Mouse (Mus musculus): ENCODE measurements around the gene Pcsk7. TPM values are rescaled to one million over a fixed set of nuclear protein-coding genes. Genes with fewer than 3 reads are reported as not detected.

Pcsk7 gene
- polyA plus RNA-seq, 1 experiment: 85.1 TPM

GRCm38 (mm10) chr9:45958023-45958670 is 51.9 kb downstream of the Pcsk7 start:
- peaks cover 13% of the 10 kb centered on the region for H3K4me1 ChIP-seq (replicated peaks; ENCODE audit: control insufficient read depth, insufficient read depth, low read length)
- H3K4me3 ChIP-seq (ENCODE audit: control insufficient read depth, insufficient read depth, low read length): no peak overlapping the region
- WGBS: 92% methylated on average over 7 of the region's 7 CpGs
- no peak for DNase-seq
- TF ChIP-seq CTCF (IDR thresholded peaks at IDR 0.05; ENCODE audit: borderline replicate concordance, control insufficient read depth, extremely low read depth, insufficient read depth, low read length, poor library complexity) (no peak), POLR2A (IDR thresholded peaks at IDR 0.05; ENCODE audit: control insufficient read depth, extremely low read depth, insufficient read depth, low read length, poor library complexity) (no peak)
- H3K27me3 ChIP-seq (ENCODE audit: control insufficient read depth, insufficient read depth, low read length): no peaks in the 10 kb centered on the region
- 0 out of 2 replicates have a peak, but pooled peaks cover 4% of the 10 kb centered on the region for H3K36me3 ChIP-seq (ENCODE audit: control insufficient read depth, insufficient read depth, low read length)
- no peak overlapping the region for H3K27ac ChIP-seq (ENCODE audit: control insufficient read depth, insufficient read depth, low read length)

DNA sequence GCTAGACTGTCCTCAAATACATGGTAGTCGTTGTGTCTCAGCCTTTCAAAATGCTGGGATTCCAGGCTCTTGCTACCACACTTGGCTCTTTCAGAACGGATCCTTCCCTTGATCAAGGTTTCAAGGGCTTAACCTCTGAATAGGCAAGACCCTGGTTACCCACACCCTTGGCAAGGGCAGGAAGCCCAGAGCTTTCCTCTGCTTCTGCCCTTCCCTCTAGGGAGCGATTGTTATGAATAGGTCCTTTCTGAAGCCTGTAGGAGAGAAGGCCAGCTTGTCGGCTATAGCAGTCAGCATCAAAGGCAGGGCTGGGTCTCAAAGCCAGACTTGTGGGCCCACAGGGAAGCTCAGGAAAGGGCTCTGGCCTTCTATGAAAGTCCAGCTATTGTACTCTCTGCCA is 52.6 kb downstream of the Pcsk7 start:
- H3K4me1 ChIP-seq (replicated peaks; ENCODE audit: control insufficient read depth, insufficient read depth, low read length): peaks cover 6% of the 10 kb centered on the region
- no peak overlapping the region for H3K27ac ChIP-seq (ENCODE audit: control insufficient read depth, insufficient read depth, low read length)
- no peak for TF ChIP-seq CTCF (IDR thresholded peaks at IDR 0.05; ENCODE audit: borderline replicate concordance, control insufficient read depth, extremely low read depth, insufficient read depth, low read length, poor library complexity)
- TF ChIP-seq POLR2A (IDR thresholded peaks at IDR 0.05; ENCODE audit: control insufficient read depth, extremely low read depth, insufficient read depth, low read length, poor library complexity): no peak
- no peak overlapping the region for H3K4me3 ChIP-seq (ENCODE audit: control insufficient read depth, insufficient read depth, low read length)
- H3K27me3 ChIP-seq (ENCODE audit: control insufficient read depth, insufficient read depth, low read length): no peaks in the 10 kb centered on the region
- peaks cover 11% of the 10 kb centered on the region; the same call in 1 of the 2 replicates for H3K36me3 ChIP-seq (ENCODE audit: control insufficient read depth, insufficient read depth, low read length)
- 92% methylated on average over 4 of the region's 4 CpGs for WGBS
- no peak for DNase-seq

GRCm38 (mm10) chr9:45959661-45960060 is 53.4 kb downstream of the Pcsk7 start:
- no peak for DNase-seq
- H3K36me3 ChIP-seq (ENCODE audit: control insufficient read depth, insufficient read depth, low read length): peaks cover 19% of the 10 kb centered on the region
- no peak overlapping the region for H3K27ac ChIP-seq (ENCODE audit: control insufficient read depth, insufficient read depth, low read length)
- 67% methylated on average over 7 of the region's 7 CpGs for WGBS
- no peak overlapping the region for H3K4me3 ChIP-seq (ENCODE audit: control insufficient read depth, insufficient read depth, low read length)
- H3K4me1 ChIP-seq (replicated peaks; ENCODE audit: control insufficient read depth, insufficient read depth, low read length): peaks cover 4% of the 10 kb centered on the region
- H3K27me3 ChIP-seq (ENCODE audit: control insufficient read depth, insufficient read depth, low read length): no peaks in the 10 kb centered on the region
- TF ChIP-seq CTCF (IDR thresholded peaks at IDR 0.05; ENCODE audit: borderline replicate concordance, control insufficient read depth, extremely low read depth, insufficient read depth, low read length, poor library complexity): no peak
- no peak for TF ChIP-seq POLR2A (IDR thresholded peaks at IDR 0.05; ENCODE audit: control insufficient read depth, extremely low read depth, insufficient read depth, low read length, poor library complexity)

DNA sequence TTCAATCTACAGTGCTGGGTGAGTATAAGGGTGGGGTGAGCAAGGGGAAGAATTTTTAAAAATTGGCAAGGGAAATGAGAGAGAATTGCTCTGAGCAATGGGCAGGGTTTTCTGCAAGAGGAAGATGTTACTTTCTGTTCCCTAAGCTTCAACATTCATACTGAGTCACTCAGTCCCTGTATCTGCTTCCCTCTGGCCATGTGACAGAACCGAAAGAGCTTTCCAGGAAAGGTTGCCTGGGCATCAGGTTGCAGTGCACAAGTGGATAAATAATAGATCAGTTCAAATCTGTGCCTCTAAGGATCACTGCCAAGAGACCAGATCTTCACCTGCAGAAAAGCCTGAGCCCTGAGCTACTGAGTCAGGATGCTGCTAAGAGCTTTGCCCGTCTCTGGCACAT is 55.6 kb downstream of the Pcsk7 start:
- WGBS: 86% methylated on average over 2 of the region's 2 CpGs
- Histone ChIP-seq H3K36me3 (ENCODE audit: control insufficient read depth, insufficient read depth, low read length) (peaks cover 35% of the 10 kb centered on the region), H3K27ac (ENCODE audit: control insufficient read depth, insufficient read depth, low read length) (no peak overlapping the region), H3K27me3 (ENCODE audit: control insufficient read depth, insufficient read depth, low read length) (no peaks in the 10 kb centered on the region), H3K4me1 (replicated peaks; ENCODE audit: control insufficient read depth, insufficient read depth, low read length) (no peaks in the 10 kb centered on the region), H3K4me3 (ENCODE audit: control insufficient read depth, insufficient read depth, low read length) (no peak overlapping the region)
- DNase-seq: no peak
- TF ChIP-seq POLR2A (IDR thresholded peaks at IDR 0.05; ENCODE audit: control insufficient read depth, extremely low read depth, insufficient read depth, low read length, poor library complexity): no peak
- no peak for TF ChIP-seq CTCF (IDR thresholded peaks at IDR 0.05; ENCODE audit: borderline replicate concordance, control insufficient read depth, extremely low read depth, insufficient read depth, low read length, poor library complexity)

GRCm38 (mm10) chr9:45963577-45963976 is 57.3 kb downstream of the Pcsk7 start:
- 96% methylated on average over 6 of the region's 6 CpGs for WGBS
- Histone ChIP-seq H3K27me3 (ENCODE audit: control insufficient read depth, insufficient read depth, low read length) (no peaks in the 10 kb centered on the region), H3K27ac (ENCODE audit: control insufficient read depth, insufficient read depth, low read length) (no peak overlapping the region), H3K4me3 (ENCODE audit: control insufficient read depth, insufficient read depth, low read length) (no peak overlapping the region), H3K4me1 (replicated peaks; ENCODE audit: control insufficient read depth, insufficient read depth, low read length) (no peaks in the 10 kb centered on the region), H3K36me3 (ENCODE audit: control insufficient read depth, insufficient read depth, low read length) (peaks cover 50% of the 10 kb centered on the region)
- DNase-seq: no peak
- TF ChIP-seq POLR2A (IDR thresholded peaks at IDR 0.05; ENCODE audit: control insufficient read depth, extremely low read depth, insufficient read depth, low read length, poor library complexity): no peak
- no peak for TF ChIP-seq CTCF (IDR thresholded peaks at IDR 0.05; ENCODE audit: borderline replicate concordance, control insufficient read depth, extremely low read depth, insufficient read depth, low read length, poor library complexity)

DNA sequence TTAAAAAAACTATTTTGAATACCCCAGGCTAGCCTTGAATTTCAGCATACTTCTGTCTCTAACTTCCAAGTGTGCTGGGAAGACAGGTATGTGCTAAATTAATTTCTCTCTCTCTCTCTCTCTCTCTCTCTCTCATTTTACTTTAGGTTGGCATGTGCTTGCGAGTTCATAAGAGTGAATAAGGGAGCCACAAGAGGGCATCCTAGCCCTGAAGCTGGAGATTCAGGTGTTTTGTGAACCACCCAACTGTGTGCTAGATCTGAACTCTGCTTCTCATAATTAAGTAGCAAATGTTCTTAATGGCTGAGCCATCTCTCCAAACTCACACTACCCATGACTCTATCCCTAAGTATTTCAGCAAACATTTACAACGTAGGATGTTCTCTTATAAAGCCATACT is 70.6 kb downstream of the Pcsk7 start:
- Histone ChIP-seq H3K4me3 (ENCODE audit: control insufficient read depth, insufficient read depth, low read length) (no peak overlapping the region), H3K4me1 (replicated peaks; ENCODE audit: control insufficient read depth, insufficient read depth, low read length) (0 out of 2 replicates have a peak, but pooled peaks cover 2% of the 10 kb centered on the region), H3K27ac (ENCODE audit: control insufficient read depth, insufficient read depth, low read length) (no peak overlapping the region), H3K36me3 (ENCODE audit: control insufficient read depth, insufficient read depth, low read length) (peaks cover 44% of the 10 kb centered on the region), H3K27me3 (ENCODE audit: control insufficient read depth, insufficient read depth, low read length) (no peaks in the 10 kb centered on the region)
- TF ChIP-seq POLR2A (IDR thresholded peaks at IDR 0.05; ENCODE audit: control insufficient read depth, extremely low read depth, insufficient read depth, low read length, poor library complexity) (no peak), CTCF (IDR thresholded peaks at IDR 0.05; ENCODE audit: borderline replicate concordance, control insufficient read depth, extremely low read depth, insufficient read depth, low read length, poor library complexity) (no peak)
- DNase-seq: no peak
- 94% methylated on average over 2 of the region's 2 CpGs for WGBS

Other genes starting within 250 kb of the Pcsk7 start
- gene Cep164, start 77.8 kb upstream of the Pcsk7 start, polyA plus RNA-seq (2012; rRNA removed): 32.0 and 35.9 TPM in 2 replicates
- gene Bace1, start 67.9 kb upstream of the Pcsk7 start, polyA plus RNA-seq (2012; rRNA removed): 7.7 and 10.1 TPM in 2 replicates
- 23.1 and 30.4 TPM in 2 replicates for gene Rnf214, start 414 bp downstream of the Pcsk7 start, polyA plus RNA-seq (2012; rRNA removed)
- 66.3 and 69.5 TPM in 2 replicates for gene Tagln, start 29.6 kb downstream of the Pcsk7 start, polyA plus RNA-seq (2012; rRNA removed)
- gene Sidt2, start 48.8 kb downstream of the Pcsk7 start, polyA plus RNA-seq (2012; rRNA removed): 504 and 614 TPM in 2 replicates
- 24.4 and 27.3 TPM in 2 replicates for gene Pafah1b2, start 106.2 kb downstream of the Pcsk7 start, polyA plus RNA-seq (2012; rRNA removed)
- gene Sik3, start 106.3 kb downstream of the Pcsk7 start, polyA plus RNA-seq (2012; rRNA removed): 28.5 and 29.4 TPM in 2 replicates

Data from thymus, adult 2 months (tissue).